Mouse (Mus musculus): ENCODE data around the gene Tmem131l.

DNA sequence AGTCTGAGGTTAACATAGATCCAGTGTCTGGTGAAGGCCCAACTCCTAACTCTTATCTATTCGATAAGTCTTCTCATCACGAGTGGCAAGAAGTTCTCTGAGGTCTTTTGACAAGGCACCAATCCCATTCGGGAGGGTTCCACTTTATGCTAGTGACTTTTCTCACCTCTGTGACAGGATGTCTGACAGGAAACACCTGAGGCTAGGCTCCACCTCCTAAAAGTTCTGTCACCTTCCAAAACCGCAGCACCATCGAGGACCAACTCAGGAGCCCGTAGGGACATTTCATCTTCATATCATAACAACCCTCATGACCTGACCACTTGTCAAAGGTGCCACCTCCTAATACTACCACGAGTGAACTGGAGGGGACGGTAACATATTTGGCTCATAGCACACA lies 6.2 kb upstream of the Tmem131l start:
- TF ChIP-seq POLR2A (IDR thresholded peaks at IDR 0.05; ENCODE audit: extremely low read depth, insufficient read depth, low read length), result no peak
- no peak for TF ChIP-seq CTCF (IDR thresholded peaks at IDR 0.05; ENCODE audit: extremely low read depth, insufficient read depth, low read length)
